Mouse (Mus musculus) left cerebral cortex, postnatal 25 days (tissue): ENCODE measurements at regions not wholly inside any gene's neighbourhood (a gene's known extent, or its start where the extent isn't known, plus 50 kb on each side); places are given as distances from the start of the nearest gene placed in this dataset.
A peak's percentile ranks its signal among the peaks of the same experiment; 100 is the strongest.

Experiments used
- DNase-seq, 2 experiments: peaks; one replicate each; pipeline ENCODE4 v3.0.0; 2022; ENCODE audit warnings: low spot score in 2 of 2, mixed read lengths in 1 of 2
- intact Hi-C: fragments of 180-260 bp; cut with DNase I; formaldehyde crosslinking; loops from one replicate; pipeline ENCODE4 v1.15.1; 2025

- DNase-seq, result no peak
- intact Hi-C loops, result no loop called here
Observed at GRCm38 (mm10) chr15:52783940-52784339, 1100.8 kb upstream of the Gm7489 start.

GRCm38 (mm10) chr15:52785196-52785595, 1099.5 kb upstream of the Gm7489 start:
- intact Hi-C loops, result no loop called here
- no peak for DNase-seq

GRCm38 (mm10) chr15:52785976-52786375, 1098.7 kb upstream of the Gm7489 start:
- no peak for DNase-seq
- intact Hi-C loops, result no loop called here

- intact Hi-C loops, result loop anchor here (5.0 kb wide), 2 partner anchors 547 to 882 kb away; no protein-coding TSS in a partner anchor
- DNase-seq, result peak; percentile 14 to 62
Observed at GRCm38 (mm10) chr15:52805479-52806199, 1079.1 kb upstream of the Gm7489 start.

- peak in 1 of 2 experiments; percentile 23 for DNase-seq
Observed at GRCm38 (mm10) chr15:52808622-52809021, 1076.1 kb upstream of the Gm7489 start.

GRCm38 (mm10) chr15:52820796-52821195, 1063.9 kb upstream of the Gm7489 start:
- DNase-seq, result no peak
- intact Hi-C loops, result no loop called here

More at GRCm38 (mm10) chr15:52808622-52809021, 1076.1 kb upstream of the Gm7489 start:
- intact Hi-C loops, result loop anchor here (5.0 kb wide), 2 partner anchors 544 to 879 kb away; no protein-coding TSS in a partner anchor

GRCm38 (mm10) chr15:52836896-52837295, 1047.8 kb upstream of the Gm7489 start:
- intact Hi-C loops, result no loop called here
- no peak for DNase-seq

GRCm38 (mm10) chr15:52848132-52848531, 1036.6 kb upstream of the Gm7489 start:
- intact Hi-C loops, result no loop called here
- DNase-seq, result peak in 1 of 2 experiments; percentile 45

- DNase-seq, result peak in 1 of 2 experiments; percentile 64
- intact Hi-C loops, result no loop called here
Observed at GRCm38 (mm10) chr15:52858682-52859081, 1026.0 kb upstream of the Gm7489 start.

GRCm38 (mm10) chr15:52863494-52863893, 1021.2 kb upstream of the Gm7489 start:
- intact Hi-C loops, result no loop called here
- DNase-seq, result no peak

GRCm38 (mm10) chr15:52892244-52892950, 992.3 kb upstream of the Gm7489 start:
- intact Hi-C loops, result no loop called here
- no peak for DNase-seq

- DNase-seq, result no peak
- intact Hi-C loops, result no loop called here
Observed at GRCm38 (mm10) chr15:52898107-52898506, 986.6 kb upstream of the Gm7489 start.

- intact Hi-C loops, result no loop called here
- DNase-seq, result no peak
Observed at GRCm38 (mm10) chr15:52899403-52899802, 985.3 kb upstream of the Gm7489 start.

- no peak for DNase-seq
- intact Hi-C loops, result no loop called here
Observed at GRCm38 (mm10) chr15:52899822-52900221, 984.9 kb upstream of the Gm7489 start.

- peak; percentile 17 to 75 for DNase-seq
- intact Hi-C loops, result no loop called here
Observed at GRCm38 (mm10) chr15:52905231-52905630, 979.5 kb upstream of the Gm7489 start.

- DNase-seq, result no peak
- intact Hi-C loops, result no loop called here
Observed at GRCm38 (mm10) chr15:52907217-52907616, 977.5 kb upstream of the Gm7489 start.

- intact Hi-C loops, result no loop called here
- DNase-seq, result no peak
Observed at GRCm38 (mm10) chr15:52922277-52922676, 962.4 kb upstream of the Gm7489 start.

GRCm38 (mm10) chr15:52928408-52928807, 956.3 kb upstream of the Gm7489 start:
- intact Hi-C loops, result no loop called here
- DNase-seq, result no peak

GRCm38 (mm10) chr15:52937138-52937537, 947.6 kb upstream of the Gm7489 start:
- no peak for DNase-seq

GRCm38 (mm10) chr15:52944592-52944991, 940.1 kb upstream of the Gm7489 start:
- intact Hi-C loops, result no loop called here
- no peak for DNase-seq

More at GRCm38 (mm10) chr15:52937138-52937537, 947.6 kb upstream of the Gm7489 start:
- intact Hi-C loops, result no loop called here

GRCm38 (mm10) chr15:52948196-52948595, 936.5 kb upstream of the Gm7489 start:
- DNase-seq, result no peak
- intact Hi-C loops, result no loop called here
